Mouse (Mus musculus) left cerebral cortex, postnatal 4 days (tissue): ENCODE data around the gene H2al1k. TPM values are rescaled to one million over a fixed set of nuclear protein-coding genes. Genes with fewer than 3 reads are reported as not detected.
"Not testable (repeated sequence)": the region's sequence is repeated elsewhere in the genome, so short reads cannot be mapped to it uniquely, and the experiment has no call there.

ENCODE experiments used
- DNase-seq: peaks from one replicate; pipeline ENCODE4 v3.0.0-alpha.2; 2022
- intact Hi-C: fragments of 180-260 bp; cut with DNase I; formaldehyde crosslinking; loops from one replicate; pipeline ENCODE4 v1.15.1; 2025
- total RNA-seq, 2 experiments: library from RNA; stranded (reverse); gene quantifications; 2 replicates each; pipeline ENCODE4 v1.2.3; 2021

H2al1k gene
- under 1 TPM in 1 of 2 experiments, not detected in 1; 0.86 TPM for total RNA-seq

DNA sequence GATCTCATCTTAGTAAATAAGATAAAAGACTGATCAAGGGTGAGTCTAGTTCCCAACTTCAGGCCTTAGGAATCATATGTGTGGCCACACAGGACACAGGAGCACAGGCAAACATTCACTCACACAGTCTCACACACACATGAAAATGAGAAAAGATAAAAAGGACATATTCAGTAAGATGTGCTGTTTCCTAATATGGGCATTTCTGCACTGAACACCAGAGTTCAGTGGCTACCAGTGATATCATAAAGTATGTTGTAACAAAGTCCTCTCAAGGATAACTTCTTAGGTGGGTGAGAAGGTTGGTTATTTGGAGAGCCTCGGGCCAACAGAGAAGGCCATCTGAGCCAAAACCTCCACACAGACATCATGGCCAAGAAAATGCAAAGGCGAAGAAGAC lies at the start of gene H2al1k:
H2al1k (plus strand) TSS at position 301 of the 400 bp plus-strand sequence.
- DNase-seq, intact Hi-C loops: not testable (repeated sequence)

DNA sequence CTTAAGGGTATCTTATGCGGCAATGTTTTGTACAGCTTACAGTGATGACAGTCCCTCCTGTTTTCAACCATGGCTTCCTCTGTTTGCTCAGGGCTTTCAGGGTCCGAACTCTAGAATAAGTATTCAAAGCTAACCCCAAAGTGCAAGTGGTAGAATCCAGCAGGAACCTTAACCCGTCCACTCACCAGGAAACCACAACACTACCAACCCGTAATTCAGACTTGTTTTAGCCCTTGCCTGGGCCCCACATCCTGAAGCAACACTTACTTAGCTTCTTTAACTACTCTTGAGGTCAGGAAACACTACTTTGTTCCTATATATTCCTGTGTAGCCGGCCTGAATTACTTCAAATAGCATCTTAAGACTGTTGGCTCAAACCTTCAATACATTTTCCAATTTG lies 47.6 kb upstream of the H2al1k start:
- no peak for DNase-seq
- intact Hi-C loops = no loop called here

DNA sequence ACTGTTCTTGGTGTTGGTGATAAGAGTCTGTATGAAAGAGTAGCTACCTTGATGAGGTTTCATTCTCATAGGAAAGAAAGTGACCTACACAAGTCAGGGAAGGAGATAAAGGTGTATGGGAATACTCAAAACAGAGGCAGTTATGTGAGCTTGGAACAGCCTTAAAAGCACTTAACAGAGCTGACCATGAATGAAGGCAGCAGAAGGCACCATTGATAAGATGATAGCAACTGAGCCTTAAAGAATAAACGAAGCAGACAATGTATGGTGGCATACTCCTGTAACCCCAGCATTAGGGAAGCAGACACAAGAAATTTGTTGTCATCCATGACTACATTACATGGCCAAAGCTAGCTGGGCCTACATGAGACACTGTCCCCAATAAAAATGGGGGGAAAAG lies 47.0 kb upstream of the H2al1k start:
- DNase-seq = no peak
- intact Hi-C loops = no loop called here

DNA sequence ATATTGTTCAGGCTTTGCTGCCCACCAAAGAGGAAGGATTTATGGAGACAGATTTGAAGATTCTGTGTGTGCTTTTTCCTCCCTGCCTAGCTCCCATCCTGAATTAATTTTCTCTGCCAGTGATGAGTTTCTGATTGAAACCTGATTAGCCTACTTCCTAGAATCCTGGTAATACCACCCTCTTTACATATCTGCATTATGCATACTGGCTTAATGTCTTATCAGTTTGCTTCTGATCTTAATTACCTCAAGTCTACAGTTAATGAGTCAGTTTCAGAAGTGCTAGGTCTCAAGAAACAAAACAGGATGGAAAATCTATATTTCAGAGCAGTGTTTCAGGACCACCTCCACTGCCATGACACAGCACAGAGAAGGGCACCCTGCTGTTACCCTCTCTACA lies 34.0 kb upstream of the H2al1k start:
- intact Hi-C loops, DNase-seq: not testable (repeated sequence)

DNA sequence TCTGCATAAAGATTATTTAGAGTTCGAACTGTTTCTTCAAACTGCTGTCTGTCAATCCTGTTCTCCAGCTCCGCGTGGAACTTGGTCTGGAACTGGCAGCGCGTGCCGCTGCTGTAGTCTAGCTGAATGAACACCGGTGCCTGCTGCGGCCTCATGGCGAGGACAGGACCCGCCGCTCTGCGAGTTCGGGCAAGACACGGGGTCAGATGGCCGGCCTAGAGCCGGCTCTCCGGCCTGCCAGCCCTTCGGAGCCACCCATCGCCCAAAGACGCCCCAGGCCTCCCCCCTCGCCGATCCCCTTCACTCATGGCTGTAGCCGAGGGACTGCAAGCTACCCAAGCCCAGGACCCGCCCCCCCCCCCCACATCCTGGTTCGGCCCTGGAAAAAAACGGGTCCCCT lies 22.5 kb upstream of the H2al1k start:
- not testable (repeated sequence) for DNase-seq
- intact Hi-C loops = loop anchor here (10.0 kb wide), 1 partner anchor 197 kb away; no protein-coding TSS in a partner anchor

DNA sequence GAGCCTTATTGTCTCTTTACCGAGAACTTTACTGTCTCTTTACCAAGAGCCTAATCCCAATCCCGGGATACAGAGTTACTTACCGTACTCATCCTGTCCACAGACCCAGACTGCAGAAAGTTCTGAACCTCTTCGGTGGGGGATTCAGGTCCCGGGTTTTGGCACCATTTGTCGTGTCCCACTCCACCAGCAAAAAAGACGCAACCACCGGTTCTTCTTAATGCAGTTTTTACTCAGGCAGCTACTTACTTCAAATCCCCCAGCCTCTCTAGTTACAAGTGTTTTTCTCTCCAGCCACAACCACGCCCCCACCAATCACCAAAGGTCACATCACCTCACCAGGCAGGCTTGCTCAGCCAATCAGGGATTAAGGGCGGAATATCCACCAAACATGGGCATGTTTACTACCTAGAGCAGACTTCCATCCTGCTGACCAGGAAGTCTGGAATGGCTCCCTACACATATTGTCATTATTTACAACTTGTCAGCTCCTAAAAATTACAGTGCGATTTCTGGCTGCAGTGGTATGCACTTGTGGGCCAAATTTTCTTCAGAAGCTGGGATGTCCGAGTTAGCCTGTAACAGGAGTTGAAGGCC lies 18.0 kb upstream of the H2al1k start:
- DNase-seq, intact Hi-C loops: not testable (repeated sequence)

DNA sequence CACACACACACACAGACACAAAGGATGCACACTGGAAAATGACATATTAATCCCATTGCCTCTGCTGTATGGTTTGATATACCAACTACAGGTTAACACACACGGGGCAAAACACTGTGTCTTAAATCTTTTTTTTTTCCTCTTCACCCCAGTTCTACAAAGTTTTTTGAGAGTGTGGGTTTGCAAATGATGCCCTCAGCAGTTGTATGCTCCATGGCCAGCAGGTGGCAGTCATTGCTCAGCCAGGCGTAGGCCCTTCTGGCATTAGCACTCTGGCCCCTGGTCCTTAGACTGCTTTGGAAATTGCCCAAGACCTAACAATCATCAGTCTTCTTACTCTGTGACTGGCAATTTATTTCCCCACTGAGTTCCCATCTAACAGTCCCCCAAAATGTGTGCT lies 17.4 kb upstream of the H2al1k start:
- intact Hi-C loops = not testable (repeated sequence)
- peak; percentile 32 for DNase-seq

DNA sequence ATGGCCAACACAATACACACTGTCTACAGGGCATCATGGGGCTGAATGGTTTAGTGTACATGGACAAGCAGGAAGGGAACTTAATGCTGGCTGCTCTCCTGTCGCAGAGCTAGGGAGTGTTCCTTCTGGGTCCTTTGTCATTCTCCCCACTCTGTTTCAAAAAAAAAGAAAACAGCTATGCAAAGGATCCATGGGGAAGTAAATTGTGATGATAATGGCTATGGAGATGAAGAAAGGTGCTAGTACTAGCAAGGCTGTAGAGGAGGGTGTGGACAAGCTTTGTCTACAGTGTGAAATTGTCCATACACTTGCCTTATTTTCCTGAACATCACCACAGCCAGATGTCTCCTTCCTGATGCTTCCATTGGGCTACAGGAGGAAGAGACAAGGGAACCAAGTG lies 15.4 kb upstream of the H2al1k start:
- DNase-seq, intact Hi-C loops: not testable (repeated sequence)

DNA sequence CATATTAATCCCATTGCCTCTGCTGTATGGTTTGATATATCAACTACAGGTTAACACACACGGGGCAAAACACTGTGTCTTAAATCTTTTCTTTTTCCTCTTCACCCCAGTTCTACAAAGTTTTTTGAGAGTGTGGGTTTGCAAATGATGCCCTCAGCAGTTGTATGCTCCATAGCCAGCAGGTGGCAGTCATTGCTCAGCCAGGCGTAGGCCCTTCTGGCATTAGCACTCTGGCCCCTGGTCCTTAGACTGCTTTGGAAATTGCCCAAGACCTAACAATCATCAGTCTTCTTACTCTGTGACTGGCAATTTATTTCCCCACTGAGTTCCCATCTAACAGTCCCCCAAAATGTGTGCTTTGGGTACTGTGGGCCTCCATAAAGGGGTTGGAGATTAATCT lies 23.6 kb downstream of the H2al1k start:
- intact Hi-C loops = not testable (repeated sequence)
- DNase-seq = peak; percentile 23

DNA sequence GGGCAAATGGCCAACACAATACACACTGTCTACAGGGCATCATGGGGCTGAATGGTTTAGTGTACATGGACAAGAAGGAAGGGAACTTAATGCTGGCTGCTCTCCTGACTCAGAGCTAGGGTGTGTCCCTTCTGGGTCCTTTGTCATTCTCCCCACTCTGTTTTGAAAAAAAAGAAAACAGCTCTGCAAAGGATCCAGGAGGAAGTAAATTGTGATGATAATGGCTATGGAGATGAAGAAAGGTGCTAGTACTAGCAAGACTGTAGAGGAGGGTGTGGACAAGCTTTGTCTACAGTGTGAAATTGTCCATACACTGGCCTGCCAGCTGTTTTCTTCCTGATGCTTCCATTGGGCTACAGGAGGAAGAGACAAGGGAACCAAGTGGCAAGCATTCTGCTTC lies 25.5 kb downstream of the H2al1k start:
- intact Hi-C loops, DNase-seq: not testable (repeated sequence)

Other genes starting within 250 kb of the H2al1k start
- gene 4930402K13Rik, start 246.1 kb upstream of the H2al1k start, total RNA-seq = not detected
- gene Lancl3, start 150.7 kb upstream of the H2al1k start, total RNA-seq = 10 to 100 TPM; 11.9 to 15.7 TPM
- gene Gm14862, start 93.7 kb upstream of the H2al1k start, total RNA-seq = not detected
- 10 to 100 TPM; 12.0 to 13.2 TPM for gene Xk, start 77.9 kb upstream of the H2al1k start, total RNA-seq
- gene H2al1m, start 66.9 kb upstream of the H2al1k start, total RNA-seq = 1 to 10 TPM in 1 of 2 experiments, not detected in 1; 1.2 TPM
- 1 to 10 TPM; 1.1 to 1.6 TPM for gene Cybb, start 137.1 kb downstream of the H2al1k start, total RNA-seq
- not detected for gene H2al1o, start 221.8 kb downstream of the H2al1k start, total RNA-seq